Mouse (Mus musculus) midbrain, embryonic 16.5 days (tissue): ENCODE measurements at regions not wholly inside any gene's neighbourhood (a gene's known extent, or its start where the extent isn't known, plus 50 kb on each side); places are given as distances from the start of the nearest gene placed in this dataset.

Experiments
- ATAC-seq: fragments of 200-750 bp; cut with Nextera tagmentation; 2 replicates; pipeline ENCODE4 v1.8.0; 2017; ENCODE audit warnings: moderate TSS enrichment
- H3K27ac ChIP-seq: fragments of 300-500 bp; sonication (generic); 2 replicates; pipeline ENCODE4 v1.5.1; 2014; ENCODE audit warnings: mild to moderate bottlenecking, low read length, mixed read lengths
- H3K27me3 ChIP-seq: fragments of 300-500 bp; sonication (generic); 2 replicates; pipeline ENCODE4 v1.6.1; 2014; ENCODE audit warnings: low read depth, low read length, mixed read lengths; ENCODE audit not compliant: control insufficient read depth, insufficient read depth
- H3K36me3 ChIP-seq: fragments of 300-500 bp; sonication (generic); 2 replicates; pipeline ENCODE4 v1.6.1; 2014; ENCODE audit warnings: mild to moderate bottlenecking, low read length, moderate library complexity, mixed read lengths; ENCODE audit not compliant: control insufficient read depth, insufficient read depth
- H3K4me1 ChIP-seq: fragments of 300-500 bp; sonication (generic); 2 replicates; pipeline ENCODE4 v1.6.1; 2014; ENCODE audit warnings: mild to moderate bottlenecking, low read length, mixed read lengths; ENCODE audit not compliant: control insufficient read depth, insufficient read depth
- H3K4me2 ChIP-seq: fragments of 300-500 bp; sonication (generic); 2 replicates; pipeline ENCODE4 v1.6.1; 2014; ENCODE audit warnings: mild to moderate bottlenecking, low read length, mixed read lengths
- H3K4me3 ChIP-seq: fragments of 300-500 bp; sonication (generic); 2 replicates; pipeline ENCODE4 v1.5.1; 2014; ENCODE audit warnings: low read depth, mild to moderate bottlenecking, low read length, moderate library complexity, mixed read lengths
- H3K9ac ChIP-seq: fragments of 300-500 bp; sonication (generic); 2 replicates; pipeline ENCODE4 v1.6.1; 2014; ENCODE audit warnings: low read depth, low read length, mixed read lengths
- H3K9me3 ChIP-seq: fragments of 300-500 bp; sonication (generic); replicated peaks from 2 replicates; pipeline ENCODE4 v1.6.1; 2014; ENCODE audit warnings: mild to moderate bottlenecking, low read length, mixed read lengths; ENCODE audit not compliant: control insufficient read depth, poor library complexity, severe bottlenecking
- WGBS: fragments of 180-500 bp; shearing (Covaris S2); extraction: QIAGEN DNeasy Blood & Tissue Kit; methylation state at CpG from one replicate; pipeline ENCODE4 v1.1.7; 2014; 5-methylcytosine and 5-hydroxymethylcytosine counted together

GRCm38 (mm10) chr2:84248169-84248568 lies 177.0 kb downstream of the Calcrl start:
- Histone ChIP-seq H3K9ac (no peak overlapping the region), H3K27ac (no peak overlapping the region), H3K4me2 (no peak overlapping the region), H3K9me3 (no peaks in the 10 kb centered on the region), H3K4me3 (no peak overlapping the region), H3K4me1 (no peaks in the 10 kb centered on the region), H3K27me3 (no peaks in the 10 kb centered on the region), H3K36me3 (no peaks in the 10 kb centered on the region)
- ATAC-seq: no peak
- WGBS: 91% methylated on average over 3 of the region's 3 CpGs

DNA sequence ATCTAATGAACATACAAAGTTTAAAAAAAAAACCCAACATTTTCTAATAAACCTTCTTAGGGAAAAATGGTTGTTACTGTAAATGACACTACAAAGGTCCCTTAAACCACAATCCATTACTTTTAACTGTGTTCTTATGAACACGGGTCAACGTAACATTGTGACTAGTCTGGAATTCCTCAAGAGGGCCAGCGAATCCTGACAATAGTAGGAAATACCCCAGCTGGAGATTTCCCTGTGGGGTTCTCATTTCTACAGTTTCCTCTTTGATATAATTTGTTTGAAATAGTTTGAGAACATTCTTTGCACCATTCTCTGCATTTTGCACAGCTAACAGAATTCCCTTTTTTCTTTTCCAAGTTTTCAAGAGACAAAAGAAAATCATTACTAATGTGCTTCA lies 175.3 kb downstream of the Calcrl start:
- no peak overlapping the region for H3K4me3 ChIP-seq
- H3K27ac ChIP-seq: no peak overlapping the region
- no peak overlapping the region for H3K4me2 ChIP-seq
- 66% methylated on average over 3 of the region's 3 CpGs for WGBS
- H3K9ac ChIP-seq: no peak overlapping the region
- H3K9me3 ChIP-seq: no peaks in the 10 kb centered on the region
- no peaks in the 10 kb centered on the region for H3K36me3 ChIP-seq
- ATAC-seq: no peak
- no peaks in the 10 kb centered on the region for H3K27me3 ChIP-seq
- H3K4me1 ChIP-seq: no peaks in the 10 kb centered on the region

GRCm38 (mm10) chr2:84252076-84252475 lies 173.1 kb downstream of the Calcrl start:
- Histone ChIP-seq H3K27me3 (no peaks in the 10 kb centered on the region), H3K4me2 (no peak overlapping the region), H3K9ac (no peak overlapping the region), H3K4me3 (no peak overlapping the region), H3K9me3 (no peaks in the 10 kb centered on the region), H3K27ac (no peak overlapping the region), H3K36me3 (no peaks in the 10 kb centered on the region), H3K4me1 (no peaks in the 10 kb centered on the region)
- 92% methylated on average over 1 of the region's 1 CpGs for WGBS
- ATAC-seq: no peak

GRCm38 (mm10) chr2:84258339-84259006 lies 166.7 kb downstream of the Calcrl start:
- no peaks in the 10 kb centered on the region for H3K36me3 ChIP-seq
- no peak for ATAC-seq
- no peak overlapping the region for H3K4me2 ChIP-seq
- no peaks in the 10 kb centered on the region for H3K4me1 ChIP-seq
- WGBS: 97% methylated on average over 2 of the region's 2 CpGs
- H3K9me3 ChIP-seq: no peaks in the 10 kb centered on the region
- H3K9ac ChIP-seq: no peak overlapping the region
- no peaks in the 10 kb centered on the region for H3K27me3 ChIP-seq
- H3K27ac ChIP-seq: no peak overlapping the region
- H3K4me3 ChIP-seq: no peak overlapping the region

DNA sequence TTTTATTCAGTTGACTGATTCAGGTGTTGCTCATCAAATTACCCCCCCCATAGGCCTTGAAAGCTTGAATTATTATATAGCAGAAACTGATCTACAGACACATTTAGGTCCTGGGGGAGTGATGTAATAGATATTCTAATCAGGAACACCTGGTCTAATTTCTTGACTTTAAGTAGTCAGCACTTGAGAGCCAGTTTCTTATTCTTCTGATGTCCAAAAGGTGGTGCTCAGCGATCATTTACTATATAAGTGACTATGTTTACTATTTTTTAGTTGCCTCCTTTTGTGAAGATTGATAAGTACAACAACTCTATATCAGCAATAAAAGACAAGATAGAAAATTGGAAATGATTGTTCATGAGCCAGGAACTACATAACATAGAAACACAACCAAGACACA lies 166.0 kb downstream of the Calcrl start:
- H3K27me3 ChIP-seq: no peaks in the 10 kb centered on the region
- no peaks in the 10 kb centered on the region for H3K9me3 ChIP-seq
- H3K9ac ChIP-seq: no peak overlapping the region
- WGBS: 89% methylated on average over 1 of the region's 1 CpGs
- no peak overlapping the region for H3K27ac ChIP-seq
- H3K4me3 ChIP-seq: no peak overlapping the region
- H3K36me3 ChIP-seq: no peaks in the 10 kb centered on the region
- no peak for ATAC-seq
- no peaks in the 10 kb centered on the region for H3K4me1 ChIP-seq
- H3K4me2 ChIP-seq: no peak overlapping the region

DNA sequence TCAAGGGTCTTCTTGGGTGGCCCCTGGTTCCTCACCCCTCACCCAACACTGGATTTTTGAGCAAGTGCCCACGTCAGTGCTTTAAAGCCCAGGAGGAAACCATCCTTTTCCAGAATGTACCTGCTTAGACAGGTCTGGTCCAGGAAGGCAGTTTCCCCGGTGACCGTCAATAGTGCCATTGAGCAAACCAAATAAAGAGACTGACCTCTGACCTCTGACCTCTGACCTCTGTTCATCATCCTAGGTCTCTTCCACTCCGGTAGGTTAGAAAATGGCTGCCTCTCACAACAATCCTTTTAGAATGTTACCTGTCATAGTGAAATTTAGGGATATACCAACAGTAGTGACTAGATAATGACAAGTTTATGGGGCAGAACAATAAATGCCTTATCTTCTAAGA lies 164.5 kb downstream of the Calcrl start:
- no peaks in the 10 kb centered on the region for H3K36me3 ChIP-seq
- H3K27me3 ChIP-seq: no peaks in the 10 kb centered on the region
- ATAC-seq: no peak
- 47% methylated on average over 4 of the region's 4 CpGs for WGBS
- H3K4me3 ChIP-seq: no peak overlapping the region
- H3K9me3 ChIP-seq: no peaks in the 10 kb centered on the region
- no peak overlapping the region for H3K27ac ChIP-seq
- H3K9ac ChIP-seq: no peak overlapping the region
- no peak overlapping the region for H3K4me2 ChIP-seq
- H3K4me1 ChIP-seq: no peaks in the 10 kb centered on the region

GRCm38 (mm10) chr2:84261481-84261880 lies 163.7 kb downstream of the Calcrl start:
- no peaks in the 10 kb centered on the region for H3K27me3 ChIP-seq
- H3K4me1 ChIP-seq: no peaks in the 10 kb centered on the region
- no peak for ATAC-seq
- 86% methylated on average over 5 of the region's 5 CpGs for WGBS
- no peaks in the 10 kb centered on the region for H3K9me3 ChIP-seq
- H3K9ac ChIP-seq: no peak overlapping the region
- no peak overlapping the region for H3K4me3 ChIP-seq
- no peak overlapping the region for H3K27ac ChIP-seq
- no peak overlapping the region for H3K4me2 ChIP-seq
- no peaks in the 10 kb centered on the region for H3K36me3 ChIP-seq

- Histone ChIP-seq H3K4me1 (no peaks in the 10 kb centered on the region), H3K27me3 (no peaks in the 10 kb centered on the region), H3K9ac (no peak overlapping the region), H3K36me3 (no peaks in the 10 kb centered on the region), H3K9me3 (no peaks in the 10 kb centered on the region), H3K4me2 (no peak overlapping the region), H3K4me3 (no peak overlapping the region), H3K27ac (no peak overlapping the region)
- ATAC-seq: no peak
- WGBS: 53% methylated on average over 2 of the region's 2 CpGs
Measured at GRCm38 (mm10) chr2:84264485-84264884, 160.7 kb downstream of the Calcrl start.

- no peaks in the 10 kb centered on the region for H3K27me3 ChIP-seq
- H3K27ac ChIP-seq: no peak overlapping the region
- H3K4me1 ChIP-seq: no peaks in the 10 kb centered on the region
- no peak overlapping the region for H3K4me2 ChIP-seq
- no peak for ATAC-seq
- no peak overlapping the region for H3K4me3 ChIP-seq
- H3K9me3 ChIP-seq: no peaks in the 10 kb centered on the region
- no peaks in the 10 kb centered on the region for H3K36me3 ChIP-seq
- H3K9ac ChIP-seq: no peak overlapping the region
Measured at GRCm38 (mm10) chr2:84265002-84265401, 160.2 kb downstream of the Calcrl start.
